Mouse (Mus musculus) left cerebral cortex, postnatal 36 days (tissue): ENCODE measurements at regions not wholly inside any gene's neighbourhood (a gene's known extent, or its start where the extent isn't known, plus 50 kb on each side); places are given as distances from the start of the nearest gene placed in this dataset.
A peak's percentile ranks its signal among the peaks of the same experiment; 100 is the strongest.

Source experiments
- DNase-seq, 2 experiments: peaks; one replicate each; pipeline ENCODE4 v3.0.0; 2021 to 2022; ENCODE audit warnings: low spot score in 2 of 2, mixed read lengths in 1 of 2
- intact Hi-C: fragments of 180-260 bp; cut with DNase I; formaldehyde crosslinking; loops from one replicate; pipeline ENCODE4 v1.15.1; 2025

GRCm38 (mm10) chr1:82015341-82015740, 217.6 kb upstream of the Gm9747 start:
- intact Hi-C loops: no loop called here
- DNase-seq: no peak

- intact Hi-C loops: no loop called here
- no peak for DNase-seq
These were observed 214.1 kb upstream of the Gm9747 start for GRCm38 (mm10) chr1:82018701-82019404.

GRCm38 (mm10) chr1:82027761-82028160, 205.2 kb upstream of the Gm9747 start:
- no peak for DNase-seq
- intact Hi-C loops: no loop called here

GRCm38 (mm10) chr1:82031130-82031529, 201.8 kb upstream of the Gm9747 start:
- DNase-seq: no peak
- intact Hi-C loops: no loop called here

GRCm38 (mm10) chr1:82032410-82032809, 200.5 kb upstream of the Gm9747 start:
- no peak for DNase-seq
- intact Hi-C loops: no loop called here

- intact Hi-C loops: no loop called here
- no peak for DNase-seq
These were observed 194.7 kb upstream of the Gm9747 start for GRCm38 (mm10) chr1:82038171-82038570.

GRCm38 (mm10) chr1:82038698-82039097, 194.2 kb upstream of the Gm9747 start:
- intact Hi-C loops: no loop called here
- DNase-seq: no peak

GRCm38 (mm10) chr1:82041286-82042050, 191.4 kb upstream of the Gm9747 start:
- no peak for DNase-seq
- intact Hi-C loops: no loop called here

- DNase-seq: no peak
- intact Hi-C loops: no loop called here
These were observed 190.9 kb upstream of the Gm9747 start for GRCm38 (mm10) chr1:82042051-82042432.

- no peak for DNase-seq
- intact Hi-C loops: no loop called here
These were observed 190.4 kb upstream of the Gm9747 start for GRCm38 (mm10) chr1:82042527-82042926.

GRCm38 (mm10) chr1:82066291-82066690, 166.6 kb upstream of the Gm9747 start:
- intact Hi-C loops: no loop called here
- DNase-seq: no peak

- intact Hi-C loops: no loop called here
- no peak for DNase-seq
These were observed 164.3 kb upstream of the Gm9747 start for GRCm38 (mm10) chr1:82068571-82068970.

- intact Hi-C loops: no loop called here
- DNase-seq: no peak
These were observed 162.5 kb upstream of the Gm9747 start for GRCm38 (mm10) chr1:82070181-82071109.

- intact Hi-C loops: no loop called here
- DNase-seq: no peak
These were observed 143.6 kb upstream of the Gm9747 start for GRCm38 (mm10) chr1:82089136-82089839.

GRCm38 (mm10) chr1:82095101-82095500, 137.8 kb upstream of the Gm9747 start:
- DNase-seq: no peak
- intact Hi-C loops: no loop called here

- intact Hi-C loops: no loop called here
These were observed 126.2 kb upstream of the Gm9747 start for GRCm38 (mm10) chr1:82106756-82107155.

GRCm38 (mm10) chr1:82110071-82110635, 122.8 kb upstream of the Gm9747 start:
- no peak for DNase-seq
- intact Hi-C loops: loop anchor here (5.0 kb wide), 1 partner anchor 182 kb away; the partner anchor contains the start of gene Irs1

More at GRCm38 (mm10) chr1:82106756-82107155, 126.2 kb upstream of the Gm9747 start:
- no peak for DNase-seq

GRCm38 (mm10) chr1:82112401-82112800, 120.5 kb upstream of the Gm9747 start:
- peak in 1 of 2 experiments; percentile 23 for DNase-seq
- intact Hi-C loops: loop anchor here (5.0 kb wide), 1 partner anchor 180 kb away; the partner anchor contains the start of gene Irs1

GRCm38 (mm10) chr1:82124503-82124902, 108.4 kb upstream of the Gm9747 start:
- intact Hi-C loops: no loop called here
- DNase-seq: no peak
